Mouse (Mus musculus) cerebellum, adult 11 months (tissue): ENCODE data around the gene Cacna1d.

Experiments
- DNase-seq: peaks from one replicate; pipeline ENCODE4 v3.0.0; 2022

Cacna1d gene

DNA sequence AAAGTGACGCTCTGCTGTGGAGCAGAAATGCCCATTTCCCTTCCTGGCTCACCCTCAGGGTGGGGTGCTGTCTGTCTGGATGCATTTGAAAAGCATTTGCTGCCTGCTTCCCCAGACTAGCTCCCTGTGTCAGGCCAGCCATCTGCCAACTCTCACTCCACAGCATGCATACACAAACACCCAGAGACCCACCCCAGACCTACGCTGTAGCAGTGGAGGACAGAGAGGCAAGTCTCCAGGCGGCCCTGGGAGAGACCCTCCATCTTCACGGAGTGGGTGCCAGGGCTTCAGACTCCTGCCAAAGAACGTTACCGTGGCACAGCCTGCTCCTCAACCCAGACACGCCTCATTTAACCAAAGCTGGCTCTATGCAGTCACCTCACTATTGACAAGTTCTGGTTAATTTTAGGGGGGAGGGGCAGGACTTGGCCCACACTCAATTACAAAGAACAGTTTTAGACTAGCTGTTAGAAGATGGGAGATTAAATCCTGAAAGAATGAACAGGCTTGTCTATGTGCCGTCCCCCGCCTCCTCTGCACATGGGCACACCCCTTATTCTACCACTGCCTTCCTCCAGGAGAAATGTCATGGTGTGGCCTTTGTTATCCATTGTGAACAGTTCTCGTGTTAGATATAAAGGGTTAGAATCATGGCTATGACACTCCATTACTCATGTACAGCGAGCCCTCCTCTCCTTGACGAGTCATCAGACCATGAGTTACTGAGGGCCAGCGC, 435.1 kb downstream of the Cacna1d start:
- no peak for DNase-seq

DNA sequence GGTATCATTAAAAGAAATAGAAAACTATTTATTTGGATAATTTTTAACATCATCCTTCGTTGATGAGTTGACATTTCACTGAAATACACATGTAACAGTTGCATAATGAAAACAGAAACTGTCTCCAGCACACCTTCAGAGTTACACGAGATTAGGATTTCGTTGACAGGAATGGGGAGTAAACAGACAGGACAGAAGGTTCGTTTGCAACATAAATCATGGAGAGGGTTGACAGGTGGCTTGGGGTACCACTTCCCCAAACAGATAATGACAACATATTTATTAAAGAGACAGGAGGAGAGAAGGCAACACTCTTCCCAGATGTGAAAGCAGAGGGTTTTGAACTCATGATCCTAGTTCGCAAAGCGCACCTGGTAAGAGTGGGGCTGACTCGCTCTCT, 436.3 kb downstream of the Cacna1d start:
- DNase-seq = no peak

DNA sequence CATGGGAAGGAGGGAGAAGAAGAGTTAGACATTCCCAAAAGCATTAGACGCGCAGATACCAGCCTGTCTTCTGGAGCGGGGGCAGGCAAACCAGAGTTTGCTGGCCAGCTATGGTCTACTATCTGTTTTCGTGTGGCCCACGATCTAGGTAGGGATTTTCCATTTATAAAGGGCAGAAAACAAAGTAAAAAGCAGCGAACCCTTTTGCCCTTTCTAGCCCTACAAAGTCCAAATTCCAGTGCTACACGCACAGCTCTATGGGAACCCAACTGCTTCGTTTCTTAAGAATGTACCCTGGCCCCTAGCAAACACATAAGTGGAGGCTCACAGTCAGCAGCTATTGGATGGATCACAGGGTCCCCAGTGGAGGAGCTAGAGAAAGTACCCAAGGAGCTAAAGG, 441.0 kb downstream of the Cacna1d start:
- DNase-seq = no peak

DNA sequence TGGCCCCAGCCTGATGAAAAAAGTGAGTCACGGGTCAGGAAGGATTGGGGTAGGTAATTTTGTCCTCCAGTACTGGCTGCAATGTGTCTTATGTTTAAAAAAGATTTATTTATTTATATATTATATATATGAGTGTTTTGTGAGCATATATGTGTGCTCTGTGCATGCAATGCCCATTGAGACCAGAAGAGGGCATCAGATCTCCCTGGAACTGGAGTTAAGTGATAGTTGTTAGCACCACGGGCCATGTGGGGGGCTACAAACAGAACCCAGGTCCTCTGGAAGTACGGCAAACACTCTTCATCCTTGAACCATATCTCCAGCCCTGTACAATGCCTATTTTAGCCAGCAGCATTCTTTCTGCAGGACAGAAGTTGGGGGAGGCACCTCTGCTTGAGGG, 443.2 kb downstream of the Cacna1d start:
- no peak for DNase-seq

- no peak for DNase-seq
Observed at GRCm38 (mm10) chr14:30046976-30047375, 444.3 kb downstream of the Cacna1d start.

- DNase-seq = no peak
Observed at GRCm38 (mm10) chr14:30045704-30046220, 445.5 kb downstream of the Cacna1d start.

GRCm38 (mm10) chr14:30045239-30045638, 446.0 kb downstream of the Cacna1d start:
- no peak for DNase-seq

DNA sequence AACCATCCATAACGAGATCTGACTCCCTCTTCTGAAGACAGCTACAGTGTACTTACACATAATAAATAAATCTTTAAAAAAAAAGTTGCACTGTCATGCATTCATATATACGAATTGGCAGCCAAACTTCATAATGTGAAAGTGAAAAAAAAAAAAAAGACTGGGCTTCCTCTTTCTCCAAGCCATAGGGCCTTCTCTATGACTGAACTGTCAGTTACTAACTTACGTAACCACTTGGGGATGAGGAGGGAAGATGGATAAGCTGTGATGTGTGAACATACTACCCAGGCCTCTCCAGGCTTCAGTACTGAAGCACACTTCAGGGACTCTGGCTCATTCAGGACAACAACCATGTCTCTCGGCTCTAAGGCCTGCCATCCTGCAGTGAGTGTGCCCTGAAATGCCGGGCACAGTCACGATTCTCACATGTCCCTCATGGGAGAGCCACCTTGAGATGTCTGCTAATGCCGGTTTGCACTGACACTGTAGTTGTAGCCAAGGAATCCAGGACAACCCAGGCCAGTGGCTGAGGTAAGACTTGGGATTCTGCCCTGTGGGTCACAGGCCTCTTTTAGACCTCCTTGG, 447.8 kb downstream of the Cacna1d start:
- no peak for DNase-seq

DNA sequence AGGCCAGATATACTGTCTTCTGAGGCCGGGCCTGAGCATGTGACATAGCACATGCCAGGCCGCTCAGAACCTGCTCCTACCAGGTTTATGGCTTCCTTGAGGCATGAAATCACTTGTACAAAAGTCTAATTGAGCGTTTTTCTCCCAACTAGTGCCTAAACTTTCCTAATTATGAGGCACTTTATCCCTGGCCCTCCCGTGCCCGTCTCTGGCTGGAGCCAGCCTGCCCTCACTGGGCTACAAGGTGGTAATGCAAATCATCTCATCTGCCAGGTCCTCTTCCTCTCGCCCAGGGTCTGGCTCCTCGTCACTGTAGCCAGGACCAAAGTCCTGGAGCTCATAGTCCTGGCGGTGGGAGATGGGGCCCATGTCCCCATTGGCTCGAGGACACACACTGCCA, 449.4 kb downstream of the Cacna1d start:
- no peak for DNase-seq

GRCm38 (mm10) chr14:30039413-30039812, 451.8 kb downstream of the Cacna1d start:
- no peak for DNase-seq

- DNase-seq = no peak
Observed at GRCm38 (mm10) chr14:30038431-30038830, 452.8 kb downstream of the Cacna1d start.

GRCm38 (mm10) chr14:30033405-30033804, 457.9 kb downstream of the Cacna1d start:
- no peak for DNase-seq

- no peak for DNase-seq
Observed at GRCm38 (mm10) chr14:30027378-30027777, 463.9 kb downstream of the Cacna1d start.

DNA sequence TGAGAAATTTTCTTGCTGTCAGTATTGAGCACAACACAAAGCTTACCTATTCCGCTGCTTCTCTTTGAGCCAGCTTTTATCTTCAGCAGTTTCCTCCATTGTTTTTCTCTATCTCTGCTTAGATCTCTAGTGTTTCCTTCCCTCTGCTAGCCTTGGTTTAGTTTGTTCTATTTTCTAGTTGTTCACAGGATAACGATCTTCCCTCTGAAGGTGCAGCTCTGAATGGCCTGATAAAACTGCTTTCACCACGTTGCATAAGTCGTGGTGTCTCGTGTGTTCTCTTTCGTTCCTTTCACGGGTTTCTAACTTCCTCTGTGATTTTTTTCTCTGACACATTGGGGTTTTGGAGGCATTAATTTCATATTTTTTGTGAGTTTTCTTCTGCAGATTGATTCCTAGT, 466.9 kb downstream of the Cacna1d start:
- no peak for DNase-seq

- DNase-seq = no peak
Observed at GRCm38 (mm10) chr14:30022471-30022870, 468.8 kb downstream of the Cacna1d start.

DNA sequence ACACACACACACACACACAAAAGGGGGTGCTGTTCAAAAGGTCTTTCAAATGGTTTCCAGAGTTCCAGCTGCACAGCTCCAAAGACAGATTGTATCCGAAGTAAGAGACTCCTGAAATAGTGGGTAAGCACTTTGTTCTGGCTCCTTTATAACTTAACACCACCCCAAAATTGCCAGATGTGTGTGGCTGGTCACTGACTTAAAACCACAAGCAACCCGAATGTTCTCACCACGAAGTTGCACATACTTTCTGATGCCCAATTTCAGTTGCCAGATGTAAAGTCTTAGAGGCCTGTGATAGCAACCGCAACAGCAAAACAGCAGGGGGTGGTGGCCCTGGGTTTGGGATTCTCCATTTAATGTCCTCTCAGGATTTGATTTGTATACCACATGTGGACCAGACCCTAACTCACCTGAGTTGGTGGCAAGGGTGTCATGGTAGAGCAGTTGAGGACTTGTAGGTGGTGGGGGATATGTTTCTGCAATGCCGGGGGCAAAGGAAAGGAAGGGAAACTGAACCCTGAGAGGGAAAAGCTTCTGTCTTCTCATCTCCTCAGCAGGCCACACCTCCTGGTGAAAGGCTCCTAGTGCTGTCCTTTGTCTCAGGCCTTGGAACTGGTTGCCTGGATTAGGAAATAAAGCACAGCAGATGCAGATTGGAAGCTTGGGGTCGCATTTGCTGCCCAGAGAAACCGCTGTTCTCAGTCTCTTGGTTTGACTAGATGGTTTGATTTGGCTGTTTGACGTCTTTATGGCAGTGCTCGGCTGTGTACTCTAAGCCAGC, 471.3 kb downstream of the Cacna1d start:
- no peak for DNase-seq

DNA sequence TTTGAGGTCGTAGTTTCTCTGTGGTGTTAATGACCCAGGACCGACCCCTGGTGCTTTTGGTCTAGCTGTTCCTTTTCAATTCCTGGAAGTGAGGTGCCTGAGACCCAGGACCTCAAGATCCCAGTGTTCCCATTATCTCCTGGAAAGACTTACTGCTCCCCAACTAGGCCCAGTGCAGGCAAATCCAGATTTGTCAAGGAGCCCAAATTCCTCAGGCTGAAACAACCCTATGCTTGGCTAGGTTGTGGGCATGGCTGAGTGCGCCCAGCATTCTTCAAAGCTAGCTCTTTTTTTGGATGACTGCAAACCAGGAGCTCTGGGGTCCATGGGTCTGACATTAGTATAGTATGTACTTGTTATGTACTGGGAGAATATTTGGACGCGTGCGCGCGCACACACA, 471.9 kb downstream of the Cacna1d start:
- DNase-seq = no peak

- no peak for DNase-seq
Observed at GRCm38 (mm10) chr14:30018846-30019245, 472.4 kb downstream of the Cacna1d start.

- no peak for DNase-seq
Observed at GRCm38 (mm10) chr14:30018463-30018801, 472.8 kb downstream of the Cacna1d start.

GRCm38 (mm10) chr14:30017794-30018462, 473.3 kb downstream of the Cacna1d start:
- DNase-seq = no peak

DNA sequence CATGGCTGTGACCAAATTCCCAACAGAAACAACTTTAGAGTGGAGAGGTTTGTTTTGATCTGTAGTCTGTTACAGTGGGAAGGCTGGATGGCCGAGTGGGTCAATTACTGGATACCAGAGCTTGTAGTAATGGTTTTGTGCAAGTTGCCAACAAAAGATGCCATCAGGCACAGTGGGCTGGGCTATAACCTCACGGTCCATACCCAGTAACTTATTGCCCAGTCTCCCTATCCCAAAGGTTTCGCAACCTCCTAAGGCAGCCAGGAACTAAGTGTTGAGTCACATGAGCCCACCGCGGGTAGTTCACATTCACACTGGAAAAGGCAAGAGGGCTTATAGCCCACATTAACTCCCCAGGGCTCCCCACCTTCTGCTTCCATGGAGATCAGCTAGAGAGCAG, 474.6 kb downstream of the Cacna1d start:
- no peak for DNase-seq

DNA sequence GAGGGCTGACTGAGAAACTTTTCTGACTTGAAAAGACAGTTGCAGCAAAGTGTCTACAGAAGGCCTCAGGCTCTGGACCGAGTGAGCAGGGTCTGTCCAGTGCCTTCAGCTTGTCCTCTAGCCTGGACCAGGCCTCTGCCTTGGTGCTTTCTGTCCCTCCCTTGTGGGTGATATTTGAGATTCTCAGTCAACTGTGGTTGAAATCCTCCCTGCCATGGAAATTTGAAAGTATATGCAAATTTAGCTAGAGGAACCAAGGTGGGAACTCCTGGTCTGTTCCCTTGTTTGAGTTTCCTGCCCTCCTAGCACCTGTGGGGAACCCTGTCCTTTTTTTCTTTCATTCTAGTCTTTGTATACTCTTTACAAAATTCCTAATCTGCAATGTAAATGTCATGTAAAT, 476.2 kb downstream of the Cacna1d start:
- no peak for DNase-seq

- no peak for DNase-seq
Observed at GRCm38 (mm10) chr14:30014487-30014886, 476.8 kb downstream of the Cacna1d start.
